Mouse (Mus musculus): ENCODE measurements around the gene Gsdma. TPM values are rescaled to one million over a fixed set of nuclear protein-coding genes. Genes with fewer than 3 reads are reported as not detected.
"Not testable (repeated sequence)": the region's sequence is repeated elsewhere in the genome, so short reads cannot be mapped to it uniquely, and the experiment has no call there.

Gene Gsdma
- polyA plus RNA-seq, 1 experiment from 2014 or later: not detected

- Histone ChIP-seq H3K27me3 (ENCODE audit: control insufficient read depth, insufficient read depth, low read length) (no peaks in the 10 kb centered on the region), H3K9ac (ENCODE audit: low read depth, low read length) (no peak overlapping the region), H3K4me1 (ENCODE audit: control insufficient read depth, insufficient read depth, low read length) (no peaks in the 10 kb centered on the region), H3K4me2 (no peak overlapping the region), H3K36me3 (ENCODE audit: control insufficient read depth, insufficient read depth, low read length) (no peaks in the 10 kb centered on the region), H3K9me3 (replicated peaks; ENCODE audit: control insufficient read depth, low read length) (no peaks in the 10 kb centered on the region), H3K27ac (ENCODE audit: low read depth, low read length) (no peak overlapping the region), H3K4me3 (ENCODE audit: low read depth, low read length) (no peak overlapping the region)
- WGBS (ENCODE audit: insufficient replicate concordance): 58% methylated on average over 1 of the region's 1 CpGs
- ATAC-seq (replicated peaks; ENCODE audit: insufficient number of reproducible peaks, low FRiP score, low TSS enrichment): no peak
These were observed 26.6 kb upstream of the Gsdma start for GRCm38 (mm10) chr11:98637501-98637900.

GRCm38 (mm10) chr11:98640091-98640490 lies 24.1 kb upstream of the Gsdma start:
- H3K4me2 ChIP-seq: no peak overlapping the region
- no peak for ATAC-seq (replicated peaks; ENCODE audit: insufficient number of reproducible peaks, low FRiP score, low TSS enrichment)
- H3K36me3 ChIP-seq (ENCODE audit: control insufficient read depth, insufficient read depth, low read length): no peaks in the 10 kb centered on the region
- H3K4me3 ChIP-seq (ENCODE audit: low read depth, low read length): no peak overlapping the region
- no peaks in the 10 kb centered on the region for H3K4me1 ChIP-seq (ENCODE audit: control insufficient read depth, insufficient read depth, low read length)
- no peaks in the 10 kb centered on the region for H3K27me3 ChIP-seq (ENCODE audit: control insufficient read depth, insufficient read depth, low read length)
- no peak overlapping the region for H3K9ac ChIP-seq (ENCODE audit: low read depth, low read length)
- 45% methylated on average over 5 of the region's 5 CpGs for WGBS (ENCODE audit: insufficient replicate concordance)
- no peak overlapping the region for H3K27ac ChIP-seq (ENCODE audit: low read depth, low read length)
- H3K9me3 ChIP-seq (replicated peaks; ENCODE audit: control insufficient read depth, low read length): no peaks in the 10 kb centered on the region

GRCm38 (mm10) chr11:98644757-98645156 lies 19.4 kb upstream of the Gsdma start:
- 76% methylated on average over 3 of the region's 3 CpGs for WGBS (ENCODE audit: insufficient replicate concordance)
- no peak overlapping the region for H3K4me2 ChIP-seq
- H3K36me3 ChIP-seq (ENCODE audit: control insufficient read depth, insufficient read depth, low read length): no peaks in the 10 kb centered on the region
- H3K27me3 ChIP-seq (ENCODE audit: control insufficient read depth, insufficient read depth, low read length): peaks cover 4% of the 10 kb centered on the region
- H3K9ac ChIP-seq (ENCODE audit: low read depth, low read length): no peak overlapping the region
- H3K27ac ChIP-seq (ENCODE audit: low read depth, low read length): no peak overlapping the region
- no peaks in the 10 kb centered on the region for H3K9me3 ChIP-seq (replicated peaks; ENCODE audit: control insufficient read depth, low read length)
- H3K4me3 ChIP-seq (ENCODE audit: low read depth, low read length): no peak overlapping the region
- no peak for ATAC-seq (replicated peaks; ENCODE audit: insufficient number of reproducible peaks, low FRiP score, low TSS enrichment)
- H3K4me1 ChIP-seq (ENCODE audit: control insufficient read depth, insufficient read depth, low read length): no peaks in the 10 kb centered on the region

- 86% methylated on average over 2 of the region's 2 CpGs for WGBS (ENCODE audit: insufficient replicate concordance)
- Histone ChIP-seq H3K27me3 (ENCODE audit: control insufficient read depth, insufficient read depth, low read length) (peaks cover 4% of the 10 kb centered on the region), H3K4me3 (ENCODE audit: low read depth, low read length) (no peak overlapping the region), H3K9ac (ENCODE audit: low read depth, low read length) (no peak overlapping the region), H3K9me3 (replicated peaks; ENCODE audit: control insufficient read depth, low read length) (no peaks in the 10 kb centered on the region), H3K4me2 (no peak overlapping the region), H3K4me1 (ENCODE audit: control insufficient read depth, insufficient read depth, low read length) (no peaks in the 10 kb centered on the region), H3K36me3 (ENCODE audit: control insufficient read depth, insufficient read depth, low read length) (no peaks in the 10 kb centered on the region), H3K27ac (ENCODE audit: low read depth, low read length) (no peak overlapping the region)
- ATAC-seq (replicated peaks; ENCODE audit: insufficient number of reproducible peaks, low FRiP score, low TSS enrichment): no peak
These were observed 18.2 kb upstream of the Gsdma start for GRCm38 (mm10) chr11:98645946-98646345.

GRCm38 (mm10) chr11:98646459-98646858 lies 17.7 kb upstream of the Gsdma start, which contains the start of gene Gsdma2:
Gsdma2 (plus strand) TSS chr11:98646759.
- no peak within 1 kb of the TSS for H3K27ac ChIP-seq (ENCODE audit: low read depth, low read length)
- H3K4me1 ChIP-seq (ENCODE audit: control insufficient read depth, insufficient read depth, low read length): no peaks in the 10 kb centered on the region
- peaks cover 4% of the 10 kb centered on the region for H3K27me3 ChIP-seq (ENCODE audit: control insufficient read depth, insufficient read depth, low read length)
- no peak within 1 kb of the TSS for H3K4me3 ChIP-seq (ENCODE audit: low read depth, low read length)
- H3K9ac ChIP-seq (ENCODE audit: low read depth, low read length): no peak within 1 kb of the TSS
- H3K9me3 ChIP-seq (replicated peaks; ENCODE audit: control insufficient read depth, low read length): no peaks in the 10 kb centered on the region
- 52% methylated on average over 2 of the region's 2 CpGs for WGBS (ENCODE audit: insufficient replicate concordance)
- H3K4me2 ChIP-seq: no peak within 1 kb of the TSS
- no peaks in the 10 kb centered on the region for H3K36me3 ChIP-seq (ENCODE audit: control insufficient read depth, insufficient read depth, low read length)
- ATAC-seq (replicated peaks; ENCODE audit: insufficient number of reproducible peaks, low FRiP score, low TSS enrichment): no peak

- not testable (repeated sequence) for H3K27me3 ChIP-seq (ENCODE audit: control insufficient read depth, insufficient read depth, low read length); H3K9me3 ChIP-seq (replicated peaks; ENCODE audit: control insufficient read depth, low read length); H3K9ac ChIP-seq (ENCODE audit: low read depth, low read length); H3K4me2 ChIP-seq; ATAC-seq (replicated peaks; ENCODE audit: insufficient number of reproducible peaks, low FRiP score, low TSS enrichment); H3K36me3 ChIP-seq (ENCODE audit: control insufficient read depth, insufficient read depth, low read length); H3K4me3 ChIP-seq (ENCODE audit: low read depth, low read length); H3K4me1 ChIP-seq (ENCODE audit: control insufficient read depth, insufficient read depth, low read length); H3K27ac ChIP-seq (ENCODE audit: low read depth, low read length)
- WGBS (ENCODE audit: insufficient replicate concordance): 13% methylated on average over 7 of the region's 7 CpGs
These were observed 9.1 kb upstream of the Gsdma start for GRCm38 (mm10) chr11:98655076-98655475.

GRCm38 (mm10) chr11:98660517-98660916 lies 3.6 kb upstream of the Gsdma start:
- no peaks in the 10 kb centered on the region for H3K4me1 ChIP-seq (ENCODE audit: control insufficient read depth, insufficient read depth, low read length)
- no peaks in the 10 kb centered on the region for H3K9me3 ChIP-seq (replicated peaks; ENCODE audit: control insufficient read depth, low read length)
- no peak overlapping the region for H3K4me2 ChIP-seq
- 14% methylated on average over 6 of the region's 6 CpGs for WGBS (ENCODE audit: insufficient replicate concordance)
- no peak for ATAC-seq (replicated peaks; ENCODE audit: insufficient number of reproducible peaks, low FRiP score, low TSS enrichment)
- H3K4me3 ChIP-seq (ENCODE audit: low read depth, low read length): no peak overlapping the region
- H3K36me3 ChIP-seq (ENCODE audit: control insufficient read depth, insufficient read depth, low read length): no peaks in the 10 kb centered on the region
- peaks cover 7% of the 10 kb centered on the region for H3K27me3 ChIP-seq (ENCODE audit: control insufficient read depth, insufficient read depth, low read length)
- no peak overlapping the region for H3K9ac ChIP-seq (ENCODE audit: low read depth, low read length)
- no peak overlapping the region for H3K27ac ChIP-seq (ENCODE audit: low read depth, low read length)

GRCm38 (mm10) chr11:98668984-98669383 lies 4.8 kb downstream of the Gsdma start:
- Histone ChIP-seq H3K4me2 (no peak overlapping the region), H3K9me3 (replicated peaks; ENCODE audit: control insufficient read depth, low read length) (no peaks in the 10 kb centered on the region), H3K36me3 (ENCODE audit: control insufficient read depth, insufficient read depth, low read length) (no peaks in the 10 kb centered on the region), H3K4me3 (ENCODE audit: low read depth, low read length) (no peak overlapping the region), H3K9ac (ENCODE audit: low read depth, low read length) (no peak overlapping the region), H3K4me1 (ENCODE audit: control insufficient read depth, insufficient read depth, low read length) (no peaks in the 10 kb centered on the region), H3K27ac (ENCODE audit: low read depth, low read length) (no peak overlapping the region), H3K27me3 (ENCODE audit: control insufficient read depth, insufficient read depth, low read length) (peaks cover 27% of the 10 kb centered on the region)
- WGBS (ENCODE audit: insufficient replicate concordance): 44% methylated on average over 2 of the region's 2 CpGs
- ATAC-seq (replicated peaks; ENCODE audit: insufficient number of reproducible peaks, low FRiP score, low TSS enrichment): no peak

- H3K9ac ChIP-seq (ENCODE audit: low read depth, low read length): no peak overlapping the region
- H3K4me3 ChIP-seq (ENCODE audit: low read depth, low read length): no peak overlapping the region
- H3K27me3 ChIP-seq (ENCODE audit: control insufficient read depth, insufficient read depth, low read length): peaks cover 22% of the 10 kb centered on the region
- no peaks in the 10 kb centered on the region for H3K9me3 ChIP-seq (replicated peaks; ENCODE audit: control insufficient read depth, low read length)
- ATAC-seq (replicated peaks; ENCODE audit: insufficient number of reproducible peaks, low FRiP score, low TSS enrichment): no peak
- H3K4me2 ChIP-seq: no peak overlapping the region
- 58% methylated on average over 3 of the region's 3 CpGs for WGBS (ENCODE audit: insufficient replicate concordance)
- no peaks in the 10 kb centered on the region for H3K4me1 ChIP-seq (ENCODE audit: control insufficient read depth, insufficient read depth, low read length)
- H3K36me3 ChIP-seq (ENCODE audit: control insufficient read depth, insufficient read depth, low read length): no peaks in the 10 kb centered on the region
- H3K27ac ChIP-seq (ENCODE audit: low read depth, low read length): no peak overlapping the region
These were observed 7.2 kb downstream of the Gsdma start for GRCm38 (mm10) chr11:98671284-98671815.

Measured in heart, embryonic 11.5 days (tissue).